In genomic region chr11:90033442-90033841, GRCm38 (mm10) we compare ENCODE assay signal across 11 mouse cellular contexts. TPM values are rescaled to one million over a fixed set of nuclear protein-coding genes. Genes with fewer than 3 reads are reported as not detected.
DNase-seq lines count a peak whose midpoint lies in the region; ATAC-seq lines count a peak whose summit lies in the region.
"Had no signal": no experiment of that assay in that cellular context is flagged by ENCODE, and none has a peak within 500 bp of the region (broad histone marks: within the 10 kb centered on the region; RNA-seq: fewer than 3 reads in every experiment).

No protein-coding gene starts in this region.

- peaks cover 31% of the 10 kb centered on the region for H3K27me3 ChIP-seq in embryonic facial prominence, embryonic 10.5 days (replicated peaks; ENCODE audit: low read depth, poor library complexity, severe bottlenecking)
- H3K27me3 ChIP-seq in hindbrain, embryonic 13.5 days, result peaks cover 20% of the 10 kb centered on the region
- peaks cover 21% of the 10 kb centered on the region for H3K27me3 ChIP-seq in midbrain, embryonic 15.5 days (replicated peaks)

- peak overlapping the region; percentile 45 for H3K4me3 ChIP-seq in embryonic facial prominence, embryonic 10.5 days
- H3K4me3 ChIP-seq in hindbrain, embryonic 13.5 days, result peak overlapping the region; percentile 16; the same call in 1 of the 2 replicates
- 0 out of 2 replicates have a peak overlapping the region, but pooled peaks have one; percentile 3 for H3K4me3 ChIP-seq in midbrain, embryonic 15.5 days

- intact Hi-C loops in heart, postnatal 25 days (cut with DNase I), result loop anchor here (5.0 kb wide), 1 partner anchor 214 kb away; the partner anchor contains the start of gene Mmd
- intact Hi-C loops in left cerebral cortex, postnatal 10 days (cut with DNase I), result loop anchor here (5.0 kb wide), 1 partner anchor 134 kb away; no protein-coding TSS in a partner anchor

- peaks cover 13% of the 10 kb centered on the region for H3K36me3 ChIP-seq in embryonic facial prominence, embryonic 10.5 days (replicated peaks)
- H3K36me3 ChIP-seq in hindbrain, embryonic 13.5 days, result peaks cover 5% of the 10 kb centered on the region; the same call in 1 of the 2 replicates
- H3K36me3 ChIP-seq in midbrain, embryonic 15.5 days (replicated peaks), result no peaks in the 10 kb centered on the region

- H3K9ac ChIP-seq in hindbrain, embryonic 13.5 days, result no peak overlapping the region
- H3K9ac ChIP-seq in midbrain, embryonic 15.5 days, result no peak overlapping the region

- peak overlapping the region; percentile 54 for H3K4me2 ChIP-seq in hindbrain, embryonic 13.5 days
- peak overlapping the region; percentile 35 for H3K4me2 ChIP-seq in midbrain, embryonic 15.5 days
- H3K4me2 ChIP-seq: liver, embryonic 11.5 days had no signal

- H3K4me1 ChIP-seq in embryonic facial prominence, embryonic 10.5 days, result peaks cover 33% of the 10 kb centered on the region
- H3K4me1 ChIP-seq in hindbrain, embryonic 13.5 days (replicated peaks), result peaks cover 28% of the 10 kb centered on the region
- H3K4me1 ChIP-seq in midbrain, embryonic 15.5 days, result peaks cover 19% of the 10 kb centered on the region

- peaks cover 8% of the 10 kb centered on the region for H3K9me3 ChIP-seq in embryonic facial prominence, embryonic 10.5 days
- 0 out of 2 replicates have a peak, but pooled peaks cover 5% of the 10 kb centered on the region for H3K9me3 ChIP-seq in hindbrain, embryonic 13.5 days
- H3K9me3 ChIP-seq in midbrain, embryonic 15.5 days, result no peaks in the 10 kb centered on the region

- no peak overlapping the region for H3K27ac ChIP-seq in embryonic facial prominence, embryonic 10.5 days (replicated peaks)
- H3K27ac ChIP-seq in hindbrain, embryonic 13.5 days, result no peak overlapping the region
- H3K27ac ChIP-seq in midbrain, embryonic 15.5 days, result no peak overlapping the region

- WGBS in embryonic facial prominence, embryonic 10.5 days, result 35% methylated on average over 5 of the region's 5 CpGs
- WGBS in hindbrain, embryonic 13.5 days, result 45% methylated on average over 5 of the region's 5 CpGs
- 37% methylated on average over 5 of the region's 5 CpGs for WGBS in midbrain, embryonic 15.5 days

- no peak for ATAC-seq in hindbrain, embryonic 13.5 days (ENCODE audit: low FRiP score)
- no peak for ATAC-seq in midbrain, embryonic 15.5 days (replicated peaks)

- DNase-seq in heart, adult 18-20 months, result peak; percentile 20 to 49
- DNase-seq in heart, postnatal 25 days (ENCODE audit: low spot score), result no peak
- no peak for DNase-seq in embryonic facial prominence, embryonic 10.5 days (ENCODE audit: low spot score)
- no peak for DNase-seq in right cerebral cortex, postnatal 10 days (ENCODE audit: low spot score in 2 of 2)
- DNase-seq in left cerebral cortex, postnatal 10 days (ENCODE audit: extremely low spot score in 1 of 2, low spot score in 2 of 2), result no peak
- no peak for DNase-seq in embryo, embryonic 11 days
- DNase-seq: gastrocnemius, postnatal 25 days had no signal

RNA-seq across cellular contexts. Expression of gene Tmem100, which starts 3.3 kb away (rescaled TPM):
- 10 to 100 TPM in 1 of 2 experiments, 1 to 10 TPM in 1; 9.8 to 15.2 TPM for total RNA-seq in heart, adult 18-20 months (2021)
- 10 to 100 TPM; 16.9 to 23.8 TPM for total RNA-seq in heart, postnatal 25 days (2021)
- 7.0 and 7.7 TPM in 2 replicates for polyA plus RNA-seq in embryonic facial prominence, embryonic 10.5 days (2016; fragmentation: Nextera tagmentation; extraction: Ambion mirVana)
- 11.9 and 13.8 TPM in 2 replicates for polyA plus RNA-seq in hindbrain, embryonic 13.5 days (2015; fragmentation: Nextera tagmentation; extraction: Ambion mirVana)
- polyA plus RNA-seq in midbrain, embryonic 15.5 days (2015; fragmentation: Nextera tagmentation; extraction: Ambion mirVana), result 7.8 and 8.8 TPM in 2 replicates
- 10 to 100 TPM; 17.9 to 18.4 TPM for total RNA-seq in left cerebral cortex, postnatal 10 days (2021)
- polyA plus RNA-seq: C2C12 had no signal

RNA-seq across cellular contexts. Expression of gene Pctp, which starts 30.7 kb away (rescaled TPM):
- 1 to 10 TPM; 4.0 to 4.7 TPM for total RNA-seq in heart, adult 18-20 months (2021)
- 1 to 10 TPM; 4.0 TPM for total RNA-seq in heart, postnatal 25 days (2021)
- polyA plus RNA-seq in embryonic facial prominence, embryonic 10.5 days (2016; fragmentation: Nextera tagmentation; extraction: Ambion mirVana), result 16.9 and 19.4 TPM in 2 replicates
- polyA plus RNA-seq in hindbrain, embryonic 13.5 days (2015; fragmentation: Nextera tagmentation; extraction: Ambion mirVana), result 1.9 and 2.3 TPM in 2 replicates
- 1.4 and 1.7 TPM in 2 replicates for polyA plus RNA-seq in midbrain, embryonic 15.5 days (2015; fragmentation: Nextera tagmentation; extraction: Ambion mirVana)
- total RNA-seq in left cerebral cortex, postnatal 10 days (2021), result under 1 TPM; 0.75 TPM

Comparison
In these comparisons a context has a peak if more than half of its experiments do, and no peak if none do; other contexts are left out.
1. DNase-seq: peak in heart, adult 18-20 months (2 of 2); none in heart, postnatal 25 days (single experiment), embryonic facial prominence, embryonic 10.5 days (single experiment), right cerebral cortex, postnatal 10 days (0 of 2), left cerebral cortex, postnatal 10 days (0 of 2) and embryo, embryonic 11 days (single experiment).
2. Peak in every context shown above with its lines, with median percentiles within 50 percentile points of each other: H3K4me3 ChIP-seq.